Mouse (Mus musculus): ENCODE data around the gene Tctex1d4. TPM values are rescaled to one million over a fixed set of nuclear protein-coding genes. Genes with fewer than 3 reads are reported as not detected.

Tctex1d4 gene
- total RNA-seq, 1 experiment from 2014 or later, result not detected

DNA sequence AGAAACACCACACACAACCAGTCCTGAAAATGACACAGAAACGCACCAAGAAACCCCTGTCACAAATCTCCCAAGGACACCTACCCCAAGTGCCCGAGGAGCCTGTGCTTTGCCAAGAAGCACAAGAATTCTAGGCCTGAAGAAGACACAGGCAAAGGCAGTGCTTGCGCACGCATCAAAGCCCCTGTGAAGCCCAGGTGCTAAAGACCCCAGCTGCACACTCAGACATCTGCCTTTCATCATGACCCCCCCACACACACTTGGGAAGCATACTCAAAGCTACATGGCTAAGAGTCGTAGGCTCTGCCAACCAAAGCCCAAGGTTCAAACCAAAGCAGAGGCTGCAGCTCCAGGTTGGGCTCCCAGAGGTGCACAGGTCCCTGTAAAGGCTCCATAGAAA lies 11.0 kb upstream of the Tctex1d4 start:
- ATAC-seq (replicated peaks; ENCODE audit: insufficient number of reproducible peaks, low FRiP score, low TSS enrichment, poor library complexity, severe bottlenecking), result no peak

- no peak for ATAC-seq (replicated peaks; ENCODE audit: insufficient number of reproducible peaks, low FRiP score, low TSS enrichment, poor library complexity, severe bottlenecking)
These were observed 8.7 kb upstream of the Tctex1d4 start for GRCm38 (mm10) chr4:117117931-117118330.

DNA sequence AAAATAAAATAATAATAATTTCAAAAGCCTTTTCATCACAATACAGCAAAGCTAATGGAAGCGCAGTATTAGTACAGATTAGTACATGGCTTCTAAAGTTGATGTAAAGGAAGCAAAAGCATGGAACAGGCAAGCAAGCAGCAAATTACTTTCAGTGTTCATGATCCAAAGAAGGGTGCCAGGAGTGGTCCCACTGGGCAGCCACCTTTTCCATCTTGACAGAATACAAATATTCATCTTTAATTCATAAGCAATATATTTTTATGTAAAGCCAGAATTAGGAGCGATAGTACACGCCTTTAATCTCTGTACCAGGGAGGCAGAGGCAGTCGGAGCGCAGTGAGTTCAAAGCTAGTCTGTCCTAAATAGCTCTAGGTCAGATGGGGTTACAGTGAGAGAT lies 7.0 kb upstream of the Tctex1d4 start:
- ATAC-seq (replicated peaks; ENCODE audit: insufficient number of reproducible peaks, low FRiP score, low TSS enrichment, poor library complexity, severe bottlenecking), result no peak

- no peak for ATAC-seq (replicated peaks; ENCODE audit: insufficient number of reproducible peaks, low FRiP score, low TSS enrichment, poor library complexity, severe bottlenecking)
These were observed 6.5 kb upstream of the Tctex1d4 start for GRCm38 (mm10) chr4:117120052-117120444.

DNA sequence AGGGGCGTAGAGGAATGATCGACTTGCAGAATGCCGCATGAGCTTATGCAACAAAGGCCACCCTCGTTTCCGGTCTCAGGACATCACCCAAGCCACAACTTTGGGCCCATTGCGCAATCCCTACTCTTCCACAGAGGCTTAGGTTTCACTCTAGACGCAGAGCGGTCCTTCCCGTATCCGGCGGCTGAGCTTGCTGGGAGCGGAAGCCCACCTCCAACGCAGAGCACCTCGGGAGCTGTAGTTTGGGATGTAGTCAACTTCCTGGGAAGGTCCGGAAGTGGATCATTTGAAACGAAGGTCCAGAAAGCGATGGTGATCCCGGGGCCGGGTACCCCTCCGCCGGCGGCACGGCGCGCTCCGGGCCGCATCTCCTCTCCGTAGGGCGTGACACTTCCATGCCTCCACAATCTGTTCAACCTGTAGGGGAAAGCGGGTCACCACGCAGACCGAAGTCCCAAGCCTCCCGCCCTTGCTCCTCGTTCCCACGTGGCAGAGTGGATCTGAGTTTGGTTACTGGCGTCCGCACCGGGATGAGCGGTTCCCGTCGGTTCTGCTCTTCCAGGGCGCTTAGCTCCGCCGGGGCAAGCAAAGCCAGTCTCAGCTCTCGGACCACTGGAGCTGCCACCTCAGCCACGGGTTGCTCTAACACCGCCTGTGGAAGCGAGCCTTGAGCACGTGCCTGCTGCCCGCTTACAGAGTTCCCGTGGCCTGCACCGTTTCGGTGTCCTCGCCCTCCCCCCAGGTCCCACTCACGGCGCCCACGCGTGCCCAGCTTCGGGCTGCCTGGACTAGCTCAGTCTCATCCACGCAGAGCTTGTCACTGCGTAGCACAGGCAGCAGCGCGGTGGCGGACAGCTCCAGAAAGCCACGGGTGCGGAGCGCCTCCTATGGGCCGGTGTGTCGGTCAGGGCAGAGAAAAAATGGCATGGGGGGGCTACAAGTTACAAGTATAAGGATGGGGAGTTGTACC lies 5.9 kb upstream of the Tctex1d4 start:
- peak; percentile 83 for ATAC-seq (replicated peaks; ENCODE audit: insufficient number of reproducible peaks, low FRiP score, low TSS enrichment, poor library complexity, severe bottlenecking)

DNA sequence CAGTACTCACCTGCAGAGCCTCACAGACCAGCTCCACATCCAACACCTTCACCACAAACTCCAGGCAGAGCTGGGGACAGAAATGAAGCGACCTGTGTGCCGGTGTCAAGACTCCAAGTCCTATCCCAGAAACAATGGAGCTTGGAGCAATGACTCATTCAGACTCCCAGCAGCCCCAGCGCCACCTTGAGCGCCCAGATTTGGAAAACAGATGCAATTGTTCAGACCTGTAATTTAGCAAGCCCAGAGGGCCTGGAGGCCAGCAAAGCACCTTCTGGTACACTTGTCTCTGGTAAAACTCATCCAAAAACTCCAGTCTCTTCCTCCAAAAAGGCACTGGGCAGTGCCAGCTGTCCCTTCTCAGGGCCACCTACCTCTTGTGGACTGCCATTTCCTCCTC lies 4.4 kb upstream of the Tctex1d4 start:
- no peak for ATAC-seq (replicated peaks; ENCODE audit: insufficient number of reproducible peaks, low FRiP score, low TSS enrichment, poor library complexity, severe bottlenecking)

GRCm38 (mm10) chr4:117123546-117124217 lies 2.9 kb upstream of the Tctex1d4 start:
- ATAC-seq (replicated peaks; ENCODE audit: insufficient number of reproducible peaks, low FRiP score, low TSS enrichment, poor library complexity, severe bottlenecking), result no peak

DNA sequence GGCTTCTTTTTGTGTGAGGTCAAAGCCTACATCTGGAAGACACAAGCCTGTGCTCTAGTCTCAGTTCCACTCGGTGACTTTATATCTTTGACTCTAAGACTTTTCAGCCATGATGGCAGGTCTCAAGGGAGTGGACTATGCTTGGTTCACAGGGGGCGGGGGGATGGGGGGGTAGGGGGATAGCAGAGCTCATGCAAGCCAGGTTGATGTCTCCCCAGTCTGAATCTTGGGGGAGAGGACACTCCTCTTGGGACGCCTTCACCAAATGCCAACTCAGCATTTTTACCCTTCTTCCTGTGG lies 2.4 kb upstream of the Tctex1d4 start:
- no peak for ATAC-seq (replicated peaks; ENCODE audit: insufficient number of reproducible peaks, low FRiP score, low TSS enrichment, poor library complexity, severe bottlenecking)

DNA sequence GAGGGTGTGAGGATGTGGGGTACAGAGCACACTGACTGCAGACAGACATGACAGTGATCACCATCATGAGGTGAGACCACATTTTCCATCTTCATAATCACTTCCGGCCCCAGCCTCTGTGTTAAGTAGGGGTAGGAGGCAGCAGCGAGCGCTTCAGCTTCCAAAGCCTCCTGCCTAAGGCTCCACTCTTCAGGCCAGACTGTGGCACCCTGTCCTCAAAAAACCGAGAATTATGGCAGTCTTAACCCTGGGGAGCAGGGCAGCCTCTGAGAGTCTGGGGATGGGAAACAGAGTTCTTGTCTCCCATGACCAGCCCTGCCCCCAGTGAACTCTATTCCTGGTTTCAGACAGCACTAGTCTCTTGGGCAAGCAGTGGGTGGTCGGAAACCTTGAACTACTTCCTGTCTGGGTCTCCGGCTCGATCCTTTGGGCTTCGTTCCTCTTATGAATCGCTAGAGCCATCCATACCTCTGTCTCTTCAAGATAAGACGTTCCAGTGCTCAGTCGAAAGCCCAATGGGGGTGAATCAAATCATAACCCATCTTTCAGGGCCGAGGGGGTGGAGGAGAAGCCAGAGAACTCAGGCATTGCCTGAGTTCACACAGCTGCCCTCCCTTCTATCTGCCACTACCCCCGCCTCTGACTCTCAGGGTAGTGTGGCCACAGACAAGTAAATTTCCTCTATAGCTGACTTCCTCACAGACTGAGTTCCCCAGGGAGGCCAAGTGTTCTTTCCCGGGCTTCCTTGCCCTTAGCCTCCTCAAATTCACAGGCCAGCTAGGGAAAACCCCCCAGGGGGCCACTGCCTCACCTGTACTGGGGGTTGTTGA lies 1.9 kb upstream of the Tctex1d4 start:
- peak; percentile 28 for ATAC-seq (replicated peaks; ENCODE audit: insufficient number of reproducible peaks, low FRiP score, low TSS enrichment, poor library complexity, severe bottlenecking)

DNA sequence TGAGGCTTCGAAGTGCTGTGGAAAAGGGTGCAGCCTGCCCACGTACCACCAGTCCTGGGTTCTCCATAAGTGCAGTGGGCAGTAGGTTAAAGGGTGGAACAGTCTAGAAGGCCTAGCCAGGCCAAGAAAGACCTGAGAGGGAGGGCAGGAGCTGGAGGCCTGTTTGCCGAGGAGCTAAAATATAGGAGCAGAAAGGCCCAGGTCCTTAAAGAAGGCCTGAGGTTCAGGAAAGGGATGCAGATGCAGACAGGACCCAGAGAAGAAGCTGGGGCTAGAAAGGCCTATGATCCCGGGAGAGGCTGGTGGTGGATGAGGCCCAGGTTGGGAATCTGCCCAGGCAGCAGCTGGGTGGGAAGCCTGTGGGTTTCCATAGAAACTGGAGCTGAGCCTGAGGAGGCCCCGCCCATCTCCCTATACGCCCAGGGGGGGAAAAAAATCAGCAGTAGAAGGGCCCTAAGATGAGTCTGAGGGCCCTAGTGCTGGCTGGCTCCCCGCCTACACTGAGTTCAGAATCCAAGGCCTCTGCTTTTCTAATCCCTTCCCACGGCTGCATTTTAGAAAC lies 1.2 kb upstream of the Tctex1d4 start, which contains the start of gene Btbd19:
TSS of gene Btbd19 (minus strand) at position 378 of the 562 bp plus-strand sequence.
- ATAC-seq (replicated peaks; ENCODE audit: insufficient number of reproducible peaks, low FRiP score, low TSS enrichment, poor library complexity, severe bottlenecking), result no peak

GRCm38 (mm10) chr4:117125910-117126674 lies 502 bp upstream of the Tctex1d4 start:
- ATAC-seq (replicated peaks; ENCODE audit: insufficient number of reproducible peaks, low FRiP score, low TSS enrichment, poor library complexity, severe bottlenecking), result peak; percentile 64

DNA sequence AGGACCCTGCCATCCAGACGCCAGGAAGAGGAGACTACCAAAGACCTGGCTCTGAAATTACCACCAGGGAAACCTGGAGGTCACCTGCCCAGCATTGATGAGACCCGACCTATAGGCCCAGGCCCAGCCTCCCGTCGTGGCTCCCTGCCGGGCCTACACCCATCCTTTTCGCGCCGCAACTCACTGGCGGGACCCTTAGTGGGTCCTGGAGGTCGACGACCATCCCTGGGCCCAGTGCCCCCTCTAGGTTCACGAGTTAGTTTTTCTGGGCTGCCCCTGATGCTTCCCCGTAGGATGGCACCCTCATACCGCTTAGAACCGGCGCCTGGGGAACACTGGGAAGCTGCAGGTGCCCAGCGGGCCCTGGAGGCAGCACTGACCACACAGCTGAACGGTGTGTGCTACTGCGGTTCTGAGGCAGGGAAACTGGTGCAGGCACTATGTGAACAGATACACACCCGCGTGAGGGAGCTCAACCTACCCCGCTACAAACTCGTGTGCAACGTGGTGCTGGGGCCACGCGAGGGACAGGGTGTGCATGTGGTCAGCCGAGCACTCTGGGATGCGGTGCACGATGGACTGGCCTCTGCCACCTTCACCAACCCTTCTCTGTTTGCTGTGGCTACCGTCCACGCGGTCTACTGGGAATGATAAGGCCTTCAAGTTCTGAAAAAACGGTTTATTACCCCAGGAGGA lies 1.5 kb downstream of the Tctex1d4 start:
- ATAC-seq (replicated peaks; ENCODE audit: insufficient number of reproducible peaks, low FRiP score, low TSS enrichment, poor library complexity, severe bottlenecking), result no peak

- no peak for ATAC-seq (replicated peaks; ENCODE audit: insufficient number of reproducible peaks, low FRiP score, low TSS enrichment, poor library complexity, severe bottlenecking)
These were observed 4.2 kb downstream of the Tctex1d4 start for GRCm38 (mm10) chr4:117130790-117131189.

GRCm38 (mm10) chr4:117131198-117131597 lies 4.6 kb downstream of the Tctex1d4 start:
- no peak for ATAC-seq (replicated peaks; ENCODE audit: insufficient number of reproducible peaks, low FRiP score, low TSS enrichment, poor library complexity, severe bottlenecking)

- ATAC-seq (replicated peaks; ENCODE audit: insufficient number of reproducible peaks, low FRiP score, low TSS enrichment, poor library complexity, severe bottlenecking), result no peak
These were observed 5.5 kb downstream of the Tctex1d4 start for GRCm38 (mm10) chr4:117131890-117132793.

DNA sequence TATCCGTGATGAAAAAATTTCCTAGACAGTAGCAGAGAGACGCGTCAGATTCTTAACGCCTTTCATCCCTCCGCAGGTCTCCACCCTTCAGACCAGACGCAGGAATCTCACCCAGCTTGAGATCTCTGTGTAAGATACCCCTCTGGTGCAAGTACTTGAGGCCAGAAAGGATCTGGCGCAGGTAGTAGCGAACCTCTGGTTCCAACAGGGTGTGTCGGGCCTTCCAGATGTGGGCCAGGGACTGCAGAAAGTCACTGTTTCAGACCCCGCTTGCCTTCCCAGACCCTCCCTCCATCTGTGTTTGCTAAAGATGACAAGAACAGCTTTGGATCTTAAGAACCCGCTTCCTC lies 6.2 kb downstream of the Tctex1d4 start:
- ATAC-seq (replicated peaks; ENCODE audit: insufficient number of reproducible peaks, low FRiP score, low TSS enrichment, poor library complexity, severe bottlenecking), result no peak

DNA sequence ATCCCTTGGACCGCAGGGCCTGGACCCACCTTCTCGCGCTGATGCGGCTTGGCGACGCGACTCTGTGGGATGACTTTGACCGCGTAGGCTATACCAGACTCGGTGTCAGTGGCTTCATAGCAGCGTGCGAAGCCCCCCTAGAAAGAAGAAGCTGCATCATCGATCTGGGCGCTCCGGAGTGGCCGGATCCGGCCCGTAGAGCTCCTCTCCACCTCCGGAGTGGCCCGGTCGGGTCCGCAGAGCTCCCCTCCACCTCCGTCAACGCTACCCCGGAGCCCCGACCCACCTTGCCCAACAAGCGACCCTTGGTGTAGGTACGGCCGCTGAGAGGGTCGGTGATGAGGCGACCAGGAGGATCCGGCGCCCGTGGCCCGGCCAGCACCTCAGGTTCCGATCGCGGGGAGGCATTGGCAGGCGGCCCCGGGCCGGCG lies 6.8 kb downstream of the Tctex1d4 start:
- no peak for ATAC-seq (replicated peaks; ENCODE audit: insufficient number of reproducible peaks, low FRiP score, low TSS enrichment, poor library complexity, severe bottlenecking)
